Mouse (Mus musculus) lung, postnatal 10 days (tissue): ENCODE data around the gene Fam170b.

Experiments used
- DNase-seq: peaks from one replicate; pipeline ENCODE4 v3.0.0; 2021

Fam170b gene

GRCm38 (mm10) chr14:32827994-32828650 lies 5.6 kb upstream of the Fam170b start:
- DNase-seq: peak; percentile 75

GRCm38 (mm10) chr14:32835181-32835580 lies 1.4 kb downstream of the Fam170b start:
- no peak for DNase-seq

- peak; percentile 50 for DNase-seq
These were observed 1.8 kb downstream of the Fam170b start for GRCm38 (mm10) chr14:32835596-32835995.

GRCm38 (mm10) chr14:32836191-32836590 lies 2.4 kb downstream of the Fam170b start:
- no peak for DNase-seq

- no peak for DNase-seq
These were observed 8.3 kb downstream of the Fam170b start for GRCm38 (mm10) chr14:32842052-32842451.

GRCm38 (mm10) chr14:32854059-32854458 lies 20.3 kb downstream of the Fam170b start:
- DNase-seq: no peak

GRCm38 (mm10) chr14:32856246-32856645 lies 22.5 kb downstream of the Fam170b start:
- DNase-seq: no peak

GRCm38 (mm10) chr14:32856681-32857328 lies 23.0 kb downstream of the Fam170b start, which contains the start of gene Vstm4:
Gene Vstm4 (plus strand): TSS chr14:32856756.
- peak; percentile 87 for DNase-seq

- DNase-seq: no peak
These were observed 24.6 kb downstream of the Fam170b start for GRCm38 (mm10) chr14:32858361-32858760.

- no peak for DNase-seq
These were observed 25.3 kb downstream of the Fam170b start for GRCm38 (mm10) chr14:32858941-32859510.

GRCm38 (mm10) chr14:32859831-32860569 lies 26.2 kb downstream of the Fam170b start:
- peak; percentile 45 for DNase-seq

- peak; percentile 78 for DNase-seq
These were observed 27.4 kb downstream of the Fam170b start for GRCm38 (mm10) chr14:32861149-32861581.

- no peak for DNase-seq
These were observed 27.9 kb downstream of the Fam170b start for GRCm38 (mm10) chr14:32861656-32862055.

- DNase-seq: no peak
These were observed 31.6 kb downstream of the Fam170b start for GRCm38 (mm10) chr14:32865331-32865730.

GRCm38 (mm10) chr14:32871963-32872362 lies 38.2 kb downstream of the Fam170b start:
- DNase-seq: no peak

- no peak for DNase-seq
These were observed 43.8 kb downstream of the Fam170b start for GRCm38 (mm10) chr14:32877549-32877948.

GRCm38 (mm10) chr14:32880332-32880731 lies 46.6 kb downstream of the Fam170b start:
- no peak for DNase-seq

GRCm38 (mm10) chr14:32881693-32882092 lies 47.9 kb downstream of the Fam170b start:
- no peak for DNase-seq
